Mouse (Mus musculus) heart, embryonic 16.5 days (tissue): Measurements from ENCODE around the gene Tango6. TPM values are rescaled to one million over a fixed set of nuclear protein-coding genes. Genes with fewer than 3 reads are reported as not detected.

ENCODE experiments used
- ATAC-seq: fragments of 200-750 bp; cut with Nextera tagmentation; replicated peaks from 2 replicates; pipeline ENCODE4 v1.8.0; 2017; ENCODE audit warnings: moderate number of reproducible peaks; ENCODE audit not compliant: insufficient read depth, low FRiP score; ENCODE audit errors: extremely low read depth
- H3K27ac ChIP-seq: fragments of 300-500 bp; sonication (generic); 2 replicates; pipeline ENCODE4 v1.5.1; 2014; ENCODE audit warnings: mild to moderate bottlenecking, low read length, control low read depth, moderate library complexity
- H3K27me3 ChIP-seq: fragments of 300-500 bp; sonication (generic); 2 replicates; pipeline ENCODE4 v1.6.1; 2014; ENCODE audit warnings: low read length, mixed read lengths; ENCODE audit not compliant: control insufficient read depth, insufficient read depth
- H3K36me3 ChIP-seq: fragments of 300-500 bp; sonication (generic); 2 replicates; pipeline ENCODE4 v1.6.1; 2014; ENCODE audit not compliant: control insufficient read depth, insufficient read depth
- H3K4me1 ChIP-seq: fragments of 300-500 bp; sonication (generic); 2 replicates; pipeline ENCODE4 v1.6.1; 2014; ENCODE audit warnings: low read length, mixed read lengths; ENCODE audit not compliant: control insufficient read depth, insufficient read depth
- H3K4me2 ChIP-seq: fragments of 300-500 bp; sonication (generic); 2 replicates; pipeline ENCODE4 v1.6.1; 2014; ENCODE audit warnings: low read depth, mild to moderate bottlenecking, control low read depth, low read length
- H3K4me3 ChIP-seq: fragments of 300-500 bp; sonication (generic); 2 replicates; pipeline ENCODE4 v1.5.1; 2014; ENCODE audit warnings: mild to moderate bottlenecking, control low read depth, low read length
- H3K9ac ChIP-seq: fragments of 300-500 bp; sonication (generic); 2 replicates; pipeline ENCODE4 v1.6.1; 2014; ENCODE audit warnings: low read length, control low read depth
- H3K9me3 ChIP-seq: fragments of 300-500 bp; sonication (generic); replicated peaks from 2 replicates; pipeline ENCODE4 v1.6.1; 2016; ENCODE audit warnings: low read length; ENCODE audit not compliant: control insufficient read depth
- WGBS: fragments of 180-500 bp; shearing (Covaris S2); extraction: QIAGEN DNeasy Blood & Tissue Kit; methylation state at CpG from one replicate; pipeline ENCODE4 v1.1.7; 2014; 5-methylcytosine and 5-hydroxymethylcytosine counted together
- polyA plus RNA-seq: library from polyadenylated mRNA; unstranded; fragments of >200 nt; fragmentation: Nextera tagmentation; extraction: Ambion mirVana; gene quantifications from 2 replicates; pipeline ENCODE4 v1.2.1, GENCODE M21; 2015

Tango6 gene
- polyA plus RNA-seq, 1 experiment from 2014 or later, result 7.6 TPM

DNA sequence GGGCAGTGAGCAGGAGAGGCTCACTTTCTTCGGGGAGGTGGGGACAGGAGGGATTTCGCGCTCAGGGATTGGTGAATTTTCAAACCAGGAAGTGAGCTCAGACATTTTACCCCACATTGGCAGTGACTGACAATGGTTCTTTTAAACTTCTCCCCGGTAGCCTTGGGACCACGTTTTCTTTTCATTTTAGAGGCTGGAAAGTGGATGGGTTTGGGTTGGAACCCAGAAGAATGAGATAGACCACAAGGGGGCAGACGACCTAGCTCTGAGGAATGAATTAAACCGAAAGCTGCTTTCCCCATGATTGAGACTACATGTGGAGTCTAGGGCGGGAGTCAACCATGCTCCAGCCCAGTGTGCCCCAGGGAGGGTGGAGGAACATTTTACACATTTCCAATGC is 8.0 kb upstream of the Tango6 start:
- Histone ChIP-seq H3K4me2 (no peak overlapping the region), H3K4me3 (no peak overlapping the region), H3K9me3 (no peaks in the 10 kb centered on the region), H3K36me3 (no peaks in the 10 kb centered on the region), H3K4me1 (no peaks in the 10 kb centered on the region), H3K27ac (no peak overlapping the region), H3K27me3 (no peaks in the 10 kb centered on the region), H3K9ac (no peak overlapping the region)
- no peak for ATAC-seq
- WGBS, result 77% methylated on average over 8 of the region's 8 CpGs

GRCm38 (mm10) chr8:106684387-106684786 is 1.5 kb downstream of the Tango6 start:
- no peaks in the 10 kb centered on the region for H3K4me1 ChIP-seq
- 92% methylated on average over 4 of the region's 4 CpGs for WGBS
- no peak overlapping the region for H3K27ac ChIP-seq
- H3K27me3 ChIP-seq, result no peaks in the 10 kb centered on the region
- H3K9me3 ChIP-seq, result 0 out of 2 replicates have a peak, but pooled peaks cover 3% of the 10 kb centered on the region
- no peak overlapping the region for H3K4me3 ChIP-seq
- no peak overlapping the region for H3K9ac ChIP-seq
- no peak overlapping the region for H3K4me2 ChIP-seq
- H3K36me3 ChIP-seq, result 0 out of 2 replicates have a peak, but pooled peaks cover 2% of the 10 kb centered on the region
- no peak for ATAC-seq

- peaks cover 4% of the 10 kb centered on the region; the same call in 1 of the 2 replicates for H3K36me3 ChIP-seq
- H3K9me3 ChIP-seq, result no peaks in the 10 kb centered on the region
- no peak overlapping the region for H3K27ac ChIP-seq
- no peak overlapping the region for H3K9ac ChIP-seq
- no peak for ATAC-seq
- no peaks in the 10 kb centered on the region for H3K27me3 ChIP-seq
- H3K4me2 ChIP-seq, result no peak overlapping the region
- 6% methylated on average over 4 of the region's 4 CpGs for WGBS
- H3K4me1 ChIP-seq, result no peaks in the 10 kb centered on the region
- no peak overlapping the region for H3K4me3 ChIP-seq
Observed at GRCm38 (mm10) chr8:106687479-106687878, 4.6 kb downstream of the Tango6 start.

GRCm38 (mm10) chr8:106697748-106698248 is 14.9 kb downstream of the Tango6 start:
- ATAC-seq, result no peak
- Histone ChIP-seq H3K27me3 (no peaks in the 10 kb centered on the region), H3K4me2 (no peak overlapping the region), H3K4me3 (no peak overlapping the region), H3K36me3 (peaks cover 25% of the 10 kb centered on the region), H3K4me1 (no peaks in the 10 kb centered on the region), H3K9me3 (no peaks in the 10 kb centered on the region), H3K9ac (no peak overlapping the region), H3K27ac (no peak overlapping the region)
- WGBS, result 57% methylated on average over 3 of the region's 3 CpGs

GRCm38 (mm10) chr8:106699588-106699987 is 16.7 kb downstream of the Tango6 start:
- no peak for ATAC-seq
- Histone ChIP-seq H3K4me1 (peaks cover 3% of the 10 kb centered on the region; the same call in 1 of the 2 replicates), H3K4me3 (no peak overlapping the region), H3K27ac (no peak overlapping the region), H3K27me3 (no peaks in the 10 kb centered on the region), H3K9ac (no peak overlapping the region), H3K9me3 (no peaks in the 10 kb centered on the region), H3K4me2 (no peak overlapping the region), H3K36me3 (peaks cover 24% of the 10 kb centered on the region)
- WGBS, result 69% methylated on average over 5 of the region's 5 CpGs

GRCm38 (mm10) chr8:106700131-106700530 is 17.3 kb downstream of the Tango6 start:
- Histone ChIP-seq H3K9ac (no peak overlapping the region), H3K27me3 (no peaks in the 10 kb centered on the region), H3K4me2 (no peak overlapping the region), H3K27ac (no peak overlapping the region), H3K36me3 (peaks cover 24% of the 10 kb centered on the region), H3K4me1 (peaks cover 5% of the 10 kb centered on the region), H3K9me3 (no peaks in the 10 kb centered on the region), H3K4me3 (no peak overlapping the region)
- WGBS, result 86% methylated on average over 6 of the region's 6 CpGs
- ATAC-seq, result no peak

- 75% methylated on average over 3 of the region's 3 CpGs for WGBS
- no peak for ATAC-seq
- H3K9me3 ChIP-seq, result no peaks in the 10 kb centered on the region
- H3K4me2 ChIP-seq, result no peak overlapping the region
- H3K9ac ChIP-seq, result no peak overlapping the region
- H3K27me3 ChIP-seq, result no peaks in the 10 kb centered on the region
- peaks cover 24% of the 10 kb centered on the region for H3K36me3 ChIP-seq
- peaks cover 8% of the 10 kb centered on the region for H3K4me1 ChIP-seq
- no peak overlapping the region for H3K27ac ChIP-seq
- H3K4me3 ChIP-seq, result no peak overlapping the region
Observed at GRCm38 (mm10) chr8:106701360-106701759, 18.5 kb downstream of the Tango6 start.

GRCm38 (mm10) chr8:106704199-106704900 is 21.5 kb downstream of the Tango6 start:
- ATAC-seq, result peak; percentile 38
- H3K27me3 ChIP-seq, result no peaks in the 10 kb centered on the region
- no peak overlapping the region for H3K4me3 ChIP-seq
- H3K4me1 ChIP-seq, result peaks cover 8% of the 10 kb centered on the region
- no peak overlapping the region for H3K9ac ChIP-seq
- no peaks in the 10 kb centered on the region for H3K9me3 ChIP-seq
- no peak overlapping the region for H3K4me2 ChIP-seq
- peak overlapping the region; percentile 90 for H3K27ac ChIP-seq
- H3K36me3 ChIP-seq, result peaks cover 11% of the 10 kb centered on the region
- 67% methylated on average over 9 of the region's 9 CpGs for WGBS

GRCm38 (mm10) chr8:106704901-106705321 is 22.0 kb downstream of the Tango6 start:
- no peak overlapping the region for H3K9ac ChIP-seq
- no peaks in the 10 kb centered on the region for H3K27me3 ChIP-seq
- H3K27ac ChIP-seq, result peak overlapping the region; percentile 90
- H3K4me2 ChIP-seq, result 0 out of 2 replicates have a peak overlapping the region, but pooled peaks have one; percentile 4
- H3K4me1 ChIP-seq, result peaks cover 8% of the 10 kb centered on the region
- 22% methylated on average over 9 of the region's 9 CpGs for WGBS
- H3K4me3 ChIP-seq, result no peak overlapping the region
- no peaks in the 10 kb centered on the region for H3K9me3 ChIP-seq
- peaks cover 5% of the 10 kb centered on the region; the same call in 1 of the 2 replicates for H3K36me3 ChIP-seq
- ATAC-seq, result peak; percentile 92
